Mouse (Mus musculus): ENCODE data around the gene Slc10a7.
"Not testable (repeated sequence)": the region's sequence is repeated elsewhere in the genome, so short reads cannot be mapped to it uniquely, and the experiment has no call there.

Gene Slc10a7

DNA sequence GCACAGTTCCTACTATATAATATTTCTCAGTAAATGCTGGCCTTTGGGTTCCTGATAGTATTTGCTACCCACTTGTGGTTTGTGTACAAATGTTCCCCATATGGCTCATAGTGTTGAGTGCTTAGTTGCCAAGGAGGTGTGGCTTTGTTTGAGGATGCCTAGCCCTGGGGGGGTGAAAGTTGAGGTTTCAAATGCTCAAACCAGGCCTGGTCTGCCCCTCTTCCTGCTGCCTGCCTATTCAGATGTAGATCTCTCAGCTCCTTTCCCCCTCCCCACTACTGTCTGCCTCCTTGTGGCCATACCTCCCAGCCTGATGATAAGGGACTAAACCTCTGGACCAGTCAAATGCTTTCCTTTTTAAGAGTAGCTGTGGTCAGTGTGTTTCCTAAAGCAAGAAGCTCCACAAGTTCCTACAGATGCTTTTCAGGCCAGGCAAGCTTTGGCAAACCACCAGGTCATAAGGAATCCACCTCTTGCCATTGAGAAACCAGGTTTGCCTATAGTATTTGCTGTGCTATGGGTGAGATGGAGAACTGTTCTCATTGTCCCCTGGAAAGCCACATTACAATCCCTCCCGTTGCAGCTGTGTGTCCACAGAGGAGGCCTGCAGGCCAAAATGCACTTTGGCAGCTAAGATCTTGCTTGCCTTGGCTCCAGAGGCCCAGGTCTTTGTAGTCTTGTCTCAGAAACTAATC is 146.4 kb downstream of the Slc10a7 start:
- in situ Hi-C loops (cut with MboI; ENCODE audit: unreplicated experiment in 2 of 2), result loop anchor here (5.0 to 25.0 kb wide), 4 partner anchors 72 to 932 kb away; no protein-coding TSS in a partner anchor

DNA sequence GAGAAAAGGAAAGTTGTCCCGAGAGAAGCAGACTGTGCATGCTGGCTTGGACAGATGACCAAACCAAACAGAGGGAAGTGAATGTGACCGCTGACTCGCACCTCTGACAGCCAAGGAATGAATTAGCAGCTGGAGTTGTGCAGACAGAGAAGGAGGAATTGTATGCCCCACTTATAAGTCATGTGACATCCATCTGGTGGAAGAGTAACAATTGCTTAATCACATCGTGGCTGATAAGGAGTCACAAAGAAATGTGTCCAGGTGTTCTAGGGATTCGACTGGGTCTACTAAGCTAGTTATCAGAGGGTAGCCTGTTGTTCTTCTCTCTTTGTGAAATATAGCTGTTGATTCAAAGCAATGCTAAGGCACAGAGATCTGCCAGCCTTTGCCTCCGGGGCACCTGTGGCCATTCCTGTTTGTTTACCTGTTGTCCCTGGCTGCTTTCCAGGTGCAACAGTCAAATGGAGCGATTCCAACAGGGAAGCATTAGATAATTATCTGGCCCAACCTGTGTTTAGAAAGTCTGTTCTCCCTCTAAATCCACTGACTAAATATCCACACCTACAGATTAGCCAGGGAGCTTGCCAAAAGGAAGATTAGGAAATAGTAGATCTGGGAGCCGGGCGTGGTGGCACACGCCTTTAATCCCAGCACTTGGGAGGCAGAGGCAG is 147.7 kb downstream of the Slc10a7 start:
- in situ Hi-C loops (cut with MboI; ENCODE audit: unreplicated experiment in 2 of 2), result loop anchor here (5.0 to 25.0 kb wide), 4 partner anchors 70 to 930 kb away; no protein-coding TSS in a partner anchor

DNA sequence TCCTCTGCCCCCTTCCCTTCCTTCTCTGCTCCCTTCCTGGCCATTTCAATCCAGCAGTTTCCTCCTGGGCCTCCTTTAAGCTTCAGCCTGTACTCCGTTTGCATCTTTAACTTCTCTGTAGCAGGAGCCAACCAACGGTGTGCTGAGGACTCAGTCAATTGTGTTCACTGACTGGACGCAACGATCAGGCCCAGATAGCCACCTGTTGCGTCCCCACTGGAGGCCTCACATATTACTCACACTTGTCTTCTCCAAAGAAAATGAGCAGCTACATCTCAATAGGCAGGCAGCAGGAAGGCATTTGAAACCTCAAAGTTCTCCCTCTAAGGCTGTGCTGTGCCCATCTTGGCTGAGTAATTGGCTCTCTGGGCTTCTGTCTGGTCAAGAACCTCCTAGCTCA is 149.0 kb downstream of the Slc10a7 start:
- in situ Hi-C loops (cut with MboI; ENCODE audit: unreplicated experiment in 2 of 2), result loop anchor here (5.0 to 25.0 kb wide), 4 partner anchors 69 to 929 kb away; no protein-coding TSS in a partner anchor

DNA sequence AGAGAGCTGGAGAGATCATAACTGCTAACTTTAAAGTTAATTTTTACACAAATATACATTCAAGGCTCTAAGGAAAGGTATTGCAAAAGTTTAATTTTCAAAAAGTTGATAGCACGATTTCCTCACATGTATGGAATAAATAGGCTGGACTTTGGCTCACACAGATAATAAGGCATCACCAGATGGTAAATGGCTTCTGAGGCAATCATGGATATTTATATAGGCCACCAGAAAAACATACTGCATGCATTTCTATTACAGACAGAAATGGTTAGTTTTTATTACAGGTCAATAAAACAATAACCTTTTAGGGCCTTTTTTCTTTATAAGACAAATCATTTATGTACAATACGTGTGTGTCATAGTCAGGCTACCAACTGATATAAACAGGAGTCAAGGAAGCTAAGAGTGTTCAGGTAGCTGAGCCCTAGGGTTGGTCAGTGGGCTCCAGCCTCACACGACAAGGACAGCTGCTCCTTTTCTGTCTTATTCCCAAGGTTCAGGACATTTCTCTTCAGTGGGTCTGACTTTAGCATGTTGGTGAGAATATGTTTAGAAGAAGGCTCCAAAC is 150.6 kb downstream of the Slc10a7 start:
- in situ Hi-C loops (cut with MboI; ENCODE audit: unreplicated experiment in 2 of 2), result loop anchor here (5.0 to 25.0 kb wide), 4 partner anchors 68 to 928 kb away; no protein-coding TSS in a partner anchor

DNA sequence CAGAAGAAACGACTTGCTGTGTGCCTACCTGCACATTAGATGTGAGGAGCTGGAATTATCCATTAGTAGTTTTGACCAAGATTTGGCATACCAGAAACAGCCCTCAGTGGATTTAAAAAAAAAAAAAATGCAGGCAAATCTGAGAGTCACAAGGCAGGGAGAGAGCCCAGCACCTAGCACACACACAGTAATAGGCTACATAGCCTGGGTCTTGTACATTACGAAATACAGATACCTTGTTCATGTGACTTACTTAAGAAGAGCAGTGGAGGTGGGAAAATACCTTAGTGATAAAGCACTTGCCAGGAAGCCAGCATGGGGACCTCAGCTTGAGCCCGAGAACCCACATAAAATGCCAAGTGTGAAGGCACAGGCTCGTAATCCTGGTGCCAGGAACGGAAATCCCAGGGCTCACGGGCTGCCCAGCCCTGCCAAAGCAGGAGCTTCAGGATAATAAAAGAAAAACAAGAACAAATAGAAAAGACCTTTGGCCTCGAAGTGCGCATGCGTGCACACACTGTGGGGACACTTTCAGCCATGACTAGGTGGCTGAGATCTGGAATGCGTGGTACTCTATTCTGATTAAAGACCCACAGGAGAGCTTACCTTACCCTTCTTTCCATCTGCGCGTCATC is 155.3 kb downstream of the Slc10a7 start:
- in situ Hi-C loops (cut with MboI; ENCODE audit: unreplicated experiment in 2 of 2), result loop anchor here in 1 of 2 experiments (25.0 kb wide), 1 partner anchor 923 kb away; no protein-coding TSS in a partner anchor

DNA sequence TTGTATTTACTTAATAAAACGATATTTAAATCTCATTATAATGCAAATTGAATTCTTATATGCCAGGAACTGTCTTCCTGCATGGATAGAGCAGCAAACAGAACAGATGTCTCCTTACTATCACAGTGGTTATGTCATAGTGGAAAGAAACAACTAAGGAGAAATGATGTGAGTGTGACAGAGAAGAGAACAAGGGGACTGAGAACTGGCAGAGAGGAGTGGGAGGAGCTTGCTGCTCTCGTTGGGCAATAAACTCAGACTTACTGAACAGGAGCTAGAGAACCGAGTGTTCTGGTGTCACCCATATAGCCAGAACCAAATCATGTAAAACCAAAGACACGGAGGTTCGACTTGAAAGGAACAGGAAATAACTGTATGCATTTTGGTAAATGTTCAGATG is 158.3 kb downstream of the Slc10a7 start:
- in situ Hi-C loops (cut with MboI; ENCODE audit: unreplicated experiment in 2 of 2), result loop anchor here in 1 of 2 experiments (25.0 kb wide), 1 partner anchor 920 kb away; no protein-coding TSS in a partner anchor

DNA sequence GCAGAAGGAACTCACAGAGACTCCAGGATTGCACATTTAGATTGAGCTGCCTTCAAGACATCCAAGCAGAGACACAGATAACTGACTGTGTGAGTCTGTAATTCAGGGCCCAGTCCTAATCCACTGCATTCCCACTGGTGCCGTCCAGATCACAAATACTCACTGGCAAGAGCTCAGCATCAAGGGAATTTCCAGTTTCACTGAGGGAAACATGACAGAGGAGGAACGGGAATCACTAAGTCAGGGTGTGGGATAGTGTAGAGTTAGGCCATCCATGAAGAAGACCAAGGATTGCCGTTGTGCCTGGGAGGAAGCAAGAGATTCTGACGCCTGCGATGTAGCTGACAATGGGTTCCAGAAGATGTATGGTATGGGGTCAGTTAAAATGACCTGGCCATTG is 159.1 kb downstream of the Slc10a7 start:
- in situ Hi-C loops (cut with MboI; ENCODE audit: unreplicated experiment in 2 of 2), result loop anchor here in 1 of 2 experiments (25.0 kb wide), 1 partner anchor 919 kb away; no protein-coding TSS in a partner anchor

DNA sequence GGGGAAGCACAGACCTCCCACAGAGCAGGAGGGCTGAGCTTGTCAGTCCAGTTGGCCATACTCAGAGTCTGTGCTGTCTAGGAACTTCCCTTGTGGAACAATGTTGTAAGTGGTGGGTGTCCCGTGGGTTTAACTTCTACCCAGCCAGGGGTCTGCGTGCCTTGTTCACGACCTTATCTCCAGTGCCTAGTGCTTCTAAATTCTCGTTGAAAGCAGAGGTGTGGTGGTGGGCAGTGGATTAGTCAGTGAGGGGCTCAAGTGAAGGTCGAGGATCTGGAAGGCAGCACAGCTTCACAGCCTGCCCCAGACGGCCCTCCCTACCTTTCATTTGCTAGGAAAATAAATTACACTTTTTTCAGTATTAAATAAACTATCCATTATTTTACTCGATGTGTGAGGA is 161.1 kb downstream of the Slc10a7 start:
- in situ Hi-C loops (cut with MboI; ENCODE audit: unreplicated experiment in 2 of 2), result loop anchor here in 1 of 2 experiments (25.0 kb wide), 1 partner anchor 917 kb away; no protein-coding TSS in a partner anchor

DNA sequence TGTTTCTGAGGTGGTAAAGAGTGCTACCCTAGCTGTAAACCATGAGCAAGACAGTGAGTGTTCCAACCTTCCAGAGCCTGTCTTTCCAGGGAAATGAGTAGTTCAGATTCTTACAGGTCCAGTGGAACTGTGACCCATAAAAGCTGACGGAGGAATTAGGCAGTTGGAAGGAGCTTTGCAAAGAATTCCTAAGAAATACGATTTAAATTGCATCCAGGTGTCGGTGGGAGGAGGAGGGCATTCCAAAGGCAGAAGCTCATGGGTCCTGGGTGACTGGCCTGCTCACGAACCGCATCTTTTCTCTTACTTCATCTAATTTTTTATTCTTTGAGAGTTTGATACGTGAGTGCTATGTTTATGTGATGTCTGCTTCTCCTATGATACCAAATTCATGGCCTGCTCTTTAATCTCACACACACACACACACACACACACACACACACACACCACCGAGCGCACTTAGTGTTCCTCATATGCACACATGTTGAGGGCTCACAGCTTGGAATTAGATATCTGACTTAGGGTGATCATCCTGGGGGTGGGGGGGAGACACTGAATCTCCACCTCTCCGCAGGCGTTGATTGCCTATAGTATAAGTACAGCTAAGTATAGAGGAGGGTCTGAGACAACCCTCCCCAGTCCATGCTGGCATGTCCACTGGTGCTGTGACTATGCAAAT is 169.5 kb downstream of the Slc10a7 start:
- in situ Hi-C loops (cut with MboI; ENCODE audit: unreplicated experiment in 2 of 2), result no loop called here

DNA sequence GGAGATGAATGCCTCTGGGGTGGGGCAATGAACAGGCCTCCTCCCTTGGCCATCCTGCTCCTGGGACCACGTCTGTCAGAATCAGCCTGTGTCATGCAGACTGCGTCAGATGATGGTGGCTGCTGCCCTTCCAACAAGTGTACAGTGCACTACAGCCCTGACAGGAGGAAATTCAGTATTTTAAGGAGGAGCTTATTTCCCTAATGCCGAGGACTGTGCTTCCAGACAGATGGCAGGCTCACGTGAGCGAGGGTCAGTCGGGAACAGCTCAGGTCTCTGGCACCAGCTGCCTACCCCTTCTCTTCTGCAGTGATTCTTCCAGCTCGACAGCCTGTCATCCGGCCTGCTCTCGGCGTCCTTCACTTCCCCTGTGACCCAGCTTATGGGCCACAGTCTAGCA is 181.6 kb downstream of the Slc10a7 start:
- in situ Hi-C loops (cut with MboI; ENCODE audit: unreplicated experiment in 2 of 2), result no loop called here

DNA sequence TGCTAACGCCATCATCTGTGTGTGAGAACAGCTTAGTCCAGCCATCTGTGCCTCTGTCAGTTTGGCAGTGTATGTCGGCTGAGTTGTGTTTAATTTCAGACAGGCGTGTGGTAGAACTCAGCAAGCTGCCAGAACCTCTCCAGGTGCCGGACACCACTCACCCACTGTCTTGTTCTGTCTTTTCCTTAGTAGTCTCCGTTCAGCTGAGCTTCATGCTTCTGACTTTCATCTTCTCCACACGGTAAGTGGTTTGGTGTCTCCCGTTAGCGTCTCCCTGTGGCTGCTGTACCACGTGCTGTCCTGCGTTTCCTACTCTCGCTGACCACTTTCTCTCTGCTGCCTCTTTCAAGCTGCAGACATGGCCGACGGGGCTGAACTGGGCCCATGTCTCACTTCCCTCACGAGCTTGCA is 189.2 kb downstream of the Slc10a7 start:
- in situ Hi-C loops (cut with MboI; ENCODE audit: unreplicated experiment in 2 of 2), result no loop called here

DNA sequence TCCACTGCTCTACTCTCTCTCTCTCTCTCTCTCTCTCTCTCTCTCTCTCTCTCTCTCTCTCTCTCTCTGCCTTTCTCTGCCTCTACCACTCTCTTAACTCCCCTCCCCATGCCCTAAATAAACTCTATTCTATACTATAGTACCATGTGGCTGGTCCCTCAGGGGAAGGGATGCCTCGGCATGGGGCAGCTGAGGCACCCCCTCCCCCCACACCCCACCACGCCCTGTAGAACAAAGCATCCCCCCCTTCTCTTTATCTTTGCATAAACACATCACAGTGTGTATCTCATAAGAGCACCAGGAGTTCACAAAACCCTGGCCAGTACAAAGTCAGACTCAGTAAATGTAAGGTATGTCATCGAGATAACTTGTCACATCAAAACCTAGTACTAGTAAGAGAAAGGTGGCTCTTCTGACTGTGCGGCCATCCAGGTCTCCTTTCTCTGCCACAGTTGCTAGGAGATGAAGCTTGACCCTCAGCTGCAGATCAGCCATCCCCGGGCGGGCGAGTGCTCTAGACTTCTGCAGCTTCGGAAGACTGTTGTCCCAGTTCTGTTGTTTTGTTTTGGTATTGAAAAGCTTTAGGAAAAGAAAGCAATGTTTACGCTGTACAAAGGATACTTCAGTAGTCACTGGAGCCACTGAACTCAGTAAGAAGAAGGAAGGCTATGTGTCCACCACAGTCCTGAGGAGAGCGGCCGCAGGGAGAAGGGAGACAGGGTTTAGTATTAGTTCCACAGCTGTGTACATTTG is 194.1 kb downstream of the Slc10a7 start:
- in situ Hi-C loops (cut with MboI; ENCODE audit: unreplicated experiment in 2 of 2), result no loop called here

DNA sequence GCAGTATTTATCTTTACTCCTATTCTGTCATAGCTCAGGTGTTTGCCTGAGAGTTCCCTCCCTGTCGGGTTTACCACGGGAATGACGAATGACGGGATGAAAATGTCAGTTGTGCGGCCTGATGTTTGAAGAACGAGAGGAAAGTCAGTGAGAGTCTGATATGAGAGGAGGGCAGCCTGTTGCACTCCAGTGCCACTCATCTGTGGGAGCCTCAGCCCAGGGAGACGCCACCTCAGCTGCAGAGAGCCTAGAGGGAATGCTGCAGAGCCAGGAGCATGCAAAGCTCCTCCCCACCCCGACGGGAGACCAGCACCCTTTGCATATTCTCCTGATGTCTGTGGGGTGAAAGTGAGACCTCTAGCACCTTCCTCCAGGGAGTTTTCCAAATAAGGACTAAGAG is 196.8 kb downstream of the Slc10a7 start:
- in situ Hi-C loops (cut with MboI; ENCODE audit: unreplicated experiment in 2 of 2), result no loop called here

DNA sequence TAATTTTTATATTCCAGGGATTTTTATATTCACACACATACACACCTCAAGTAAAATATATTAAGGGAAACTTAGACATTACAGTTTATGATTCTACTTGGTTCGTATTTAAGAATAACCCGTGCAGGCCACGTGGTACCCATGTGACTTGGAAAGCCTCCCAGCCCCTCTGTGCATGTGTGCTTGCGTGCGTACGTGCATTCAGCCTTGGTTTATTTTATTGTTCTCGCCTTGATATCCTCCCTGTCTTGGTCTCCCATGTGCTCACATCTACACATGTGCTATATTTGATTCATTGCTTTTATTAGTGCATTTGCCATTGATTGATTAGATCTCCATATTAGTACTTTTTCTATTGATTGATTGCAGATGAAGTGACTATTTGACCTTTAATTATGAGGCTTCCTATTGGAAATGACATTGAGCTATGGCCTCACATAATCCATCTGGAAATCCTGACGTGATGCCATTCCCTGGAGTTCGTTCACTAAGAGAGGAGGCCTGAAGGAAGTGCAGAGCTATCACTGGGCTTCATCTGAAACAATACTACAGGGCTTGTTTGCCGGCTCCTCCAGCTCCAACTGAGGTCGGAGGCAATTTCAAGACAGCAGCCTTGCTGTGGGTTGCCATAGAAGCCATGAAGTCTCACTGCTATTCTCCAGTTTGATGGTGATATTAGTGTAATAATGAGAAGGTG is 200.9 kb downstream of the Slc10a7 start:
- in situ Hi-C loops (cut with MboI; ENCODE audit: unreplicated experiment in 2 of 2), result no loop called here

DNA sequence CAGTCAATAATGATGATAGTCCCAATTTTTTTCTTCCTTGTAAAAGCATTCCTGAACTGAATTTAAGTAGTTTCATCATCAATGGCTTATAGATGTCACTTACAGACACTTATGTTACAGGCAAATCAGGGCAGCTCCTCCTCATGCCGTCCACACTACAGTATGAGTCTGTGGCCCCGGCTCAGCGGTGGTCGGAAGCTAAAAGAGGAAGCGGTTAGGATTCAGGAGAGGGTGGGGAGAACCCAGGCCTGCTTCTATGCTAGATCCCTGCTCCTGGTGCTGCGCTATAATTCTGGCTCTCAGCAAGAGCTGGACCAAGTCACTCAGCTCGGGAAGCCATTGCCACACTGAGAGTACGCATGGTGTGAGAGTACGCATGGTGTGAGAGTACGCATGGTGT is 201.8 kb downstream of the Slc10a7 start:
- in situ Hi-C loops (cut with MboI; ENCODE audit: unreplicated experiment in 2 of 2), result no loop called here

DNA sequence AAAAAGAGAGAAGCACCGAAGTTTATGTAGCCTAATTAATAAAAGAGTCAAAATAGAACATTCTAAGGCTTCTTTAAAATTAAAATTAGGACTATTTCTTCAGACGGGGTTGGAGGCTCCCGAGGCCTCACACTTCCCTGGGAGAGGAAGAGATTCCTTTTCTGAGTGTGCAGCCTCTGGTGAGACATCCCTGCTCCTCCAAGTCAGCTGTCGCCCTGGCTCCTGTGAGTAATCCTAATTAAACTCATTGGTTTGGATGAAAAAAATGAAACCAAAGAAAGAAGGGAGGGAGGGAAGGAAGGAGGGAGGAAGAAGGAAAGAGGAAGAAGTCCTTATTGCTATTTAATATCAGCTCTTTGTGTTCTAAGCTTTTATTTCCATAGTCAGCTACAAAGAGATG is 205.7 kb downstream of the Slc10a7 start:
- in situ Hi-C loops (cut with MboI; ENCODE audit: unreplicated experiment in 2 of 2), result no loop called here

DNA sequence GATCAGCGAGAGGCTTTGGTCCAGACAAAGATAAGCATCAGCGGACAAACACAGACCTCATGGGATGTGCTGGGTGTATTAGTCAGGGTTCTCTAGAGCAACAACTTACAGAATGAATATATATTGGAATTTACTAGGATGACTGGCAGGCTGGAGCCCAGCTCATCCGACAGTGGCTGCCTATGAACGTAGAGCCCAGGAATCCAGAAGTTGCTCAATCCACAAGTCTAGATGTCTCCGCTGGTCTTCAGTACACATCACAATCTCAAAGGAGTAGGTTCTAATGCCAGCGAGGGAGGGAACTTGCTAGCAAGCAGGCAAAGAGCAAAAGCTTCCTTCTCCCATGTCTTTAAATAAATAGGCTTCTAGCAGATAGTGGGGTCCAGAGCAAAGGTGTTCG is 207.4 kb downstream of the Slc10a7 start:
- in situ Hi-C loops (cut with MboI; ENCODE audit: unreplicated experiment in 2 of 2), result no loop called here

DNA sequence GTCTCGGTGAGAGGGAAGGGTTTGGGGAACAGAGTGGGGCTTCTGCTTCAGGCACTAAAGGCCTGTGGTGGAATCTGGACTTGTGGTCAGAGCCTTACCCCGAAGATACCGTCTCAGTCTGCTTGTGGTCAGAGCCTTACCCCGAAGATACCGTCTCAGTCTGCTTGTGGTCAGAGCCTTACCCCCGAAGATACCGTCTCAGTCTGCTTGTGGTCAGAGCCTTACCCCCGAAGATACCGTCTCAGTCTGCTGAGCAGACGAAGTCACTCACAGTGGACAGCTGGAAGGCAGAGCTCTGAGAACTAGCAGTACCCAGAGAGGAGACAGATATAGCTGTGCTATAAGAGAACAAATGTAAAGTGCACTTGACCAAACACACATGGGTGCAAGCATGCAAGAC is 208.0 kb downstream of the Slc10a7 start:
- in situ Hi-C loops (cut with MboI; ENCODE audit: unreplicated experiment in 2 of 2), result not testable (repeated sequence)

All from v-Abl transformed pro-B cells (cell line).